Mouse (Mus musculus) midbrain, embryonic 16.5 days (tissue): ENCODE measurements around the gene Olfr666. TPM values are rescaled to one million over a fixed set of nuclear protein-coding genes. Genes with fewer than 3 reads are reported as not detected.
"Not testable (repeated sequence)": the region's sequence is repeated elsewhere in the genome, so short reads cannot be mapped to it uniquely, and the experiment has no call there.

ENCODE experiments used
- ATAC-seq: fragments of 200-750 bp; cut with Nextera tagmentation; 2 replicates; pipeline ENCODE4 v1.8.0; 2017; ENCODE audit warnings: moderate TSS enrichment
- H3K27ac ChIP-seq: fragments of 300-500 bp; sonication (generic); 2 replicates; pipeline ENCODE4 v1.5.1; 2014; ENCODE audit warnings: mild to moderate bottlenecking, low read length, mixed read lengths
- H3K27me3 ChIP-seq: fragments of 300-500 bp; sonication (generic); 2 replicates; pipeline ENCODE4 v1.6.1; 2014; ENCODE audit warnings: low read depth, low read length, mixed read lengths; ENCODE audit not compliant: control insufficient read depth, insufficient read depth
- H3K36me3 ChIP-seq: fragments of 300-500 bp; sonication (generic); 2 replicates; pipeline ENCODE4 v1.6.1; 2014; ENCODE audit warnings: mild to moderate bottlenecking, low read length, moderate library complexity, mixed read lengths; ENCODE audit not compliant: control insufficient read depth, insufficient read depth
- H3K4me1 ChIP-seq: fragments of 300-500 bp; sonication (generic); 2 replicates; pipeline ENCODE4 v1.6.1; 2014; ENCODE audit warnings: mild to moderate bottlenecking, low read length, mixed read lengths; ENCODE audit not compliant: control insufficient read depth, insufficient read depth
- H3K4me2 ChIP-seq: fragments of 300-500 bp; sonication (generic); 2 replicates; pipeline ENCODE4 v1.6.1; 2014; ENCODE audit warnings: mild to moderate bottlenecking, low read length, mixed read lengths
- H3K4me3 ChIP-seq: fragments of 300-500 bp; sonication (generic); 2 replicates; pipeline ENCODE4 v1.5.1; 2014; ENCODE audit warnings: low read depth, mild to moderate bottlenecking, low read length, moderate library complexity, mixed read lengths
- H3K9ac ChIP-seq: fragments of 300-500 bp; sonication (generic); 2 replicates; pipeline ENCODE4 v1.6.1; 2014; ENCODE audit warnings: low read depth, low read length, mixed read lengths
- H3K9me3 ChIP-seq: fragments of 300-500 bp; sonication (generic); replicated peaks from 2 replicates; pipeline ENCODE4 v1.6.1; 2014; ENCODE audit warnings: mild to moderate bottlenecking, low read length, mixed read lengths; ENCODE audit not compliant: control insufficient read depth, poor library complexity, severe bottlenecking
- WGBS: fragments of 180-500 bp; shearing (Covaris S2); extraction: QIAGEN DNeasy Blood & Tissue Kit; methylation state at CpG from one replicate; pipeline ENCODE4 v1.1.7; 2014; 5-methylcytosine and 5-hydroxymethylcytosine counted together
- polyA plus RNA-seq: library from polyadenylated mRNA; unstranded; fragments of >200 nt; fragmentation: Nextera tagmentation; extraction: Ambion mirVana; gene quantifications from 2 replicates; pipeline ENCODE4 v1.2.1, GENCODE M21; 2015

Gene Olfr666
- polyA plus RNA-seq, 1 experiment from 2014 or later, result not detected

DNA sequence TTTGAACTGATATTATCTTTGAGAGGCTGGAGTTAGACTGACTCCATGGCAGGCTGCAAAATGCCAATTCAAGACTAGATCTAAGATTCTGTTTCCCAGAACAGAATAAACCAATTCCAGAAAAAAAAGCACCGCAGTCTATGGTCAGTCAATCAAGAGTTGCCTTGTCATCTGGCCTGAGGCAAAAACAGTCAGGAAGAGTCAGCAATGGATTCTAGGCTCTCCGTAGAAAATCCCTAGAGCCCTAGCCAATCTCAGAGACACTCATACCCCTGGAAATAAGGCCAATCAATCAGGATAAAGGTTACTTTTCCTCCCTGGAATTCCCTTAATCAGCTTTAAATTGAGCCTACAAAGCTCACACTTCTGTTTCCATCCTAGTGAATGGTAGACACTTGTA lies 44.2 kb downstream of the Olfr666 start:
- H3K4me3 ChIP-seq, ATAC-seq, H3K4me2 ChIP-seq, H3K36me3 ChIP-seq, H3K27ac ChIP-seq, H3K9ac ChIP-seq, H3K4me1 ChIP-seq, H3K9me3 ChIP-seq, H3K27me3 ChIP-seq: not testable (repeated sequence)
- 62% methylated on average over 2 of the region's 2 CpGs for WGBS

DNA sequence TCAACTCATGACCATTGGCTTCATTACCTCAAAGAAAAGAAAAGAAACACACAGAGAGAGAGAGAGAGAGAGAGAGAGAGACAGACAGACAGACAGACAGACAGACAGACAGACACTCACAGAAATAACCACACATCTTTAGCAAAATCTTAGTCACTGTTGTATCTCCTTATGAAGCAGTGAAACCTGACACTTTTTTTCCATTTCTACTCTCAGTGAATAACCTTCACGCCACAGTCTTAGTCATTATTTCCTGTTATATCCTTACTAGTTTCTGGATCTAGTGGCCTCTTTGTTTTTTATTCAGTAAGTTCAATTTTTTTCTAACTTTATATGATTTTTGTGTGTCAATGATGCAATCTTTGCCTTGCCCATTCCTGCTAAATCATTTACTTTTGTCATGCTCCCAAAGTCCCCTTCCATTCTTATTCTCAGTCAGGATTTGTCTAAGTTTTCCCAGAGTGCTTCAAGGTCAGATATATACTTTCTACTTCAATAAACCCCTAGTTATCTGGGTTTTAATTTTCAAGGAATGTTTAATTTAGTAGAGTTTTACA lies 51.9 kb downstream of the Olfr666 start:
- Histone ChIP-seq H3K4me1 (no peaks in the 10 kb centered on the region), H3K27ac (no peak overlapping the region), H3K27me3 (no peaks in the 10 kb centered on the region), H3K9ac (no peak overlapping the region), H3K36me3 (no peaks in the 10 kb centered on the region), H3K4me3 (no peak overlapping the region), H3K4me2 (no peak overlapping the region), H3K9me3 (no peaks in the 10 kb centered on the region)
- 92% methylated on average over 1 of the region's 1 CpGs for WGBS
- ATAC-seq, result no peak

DNA sequence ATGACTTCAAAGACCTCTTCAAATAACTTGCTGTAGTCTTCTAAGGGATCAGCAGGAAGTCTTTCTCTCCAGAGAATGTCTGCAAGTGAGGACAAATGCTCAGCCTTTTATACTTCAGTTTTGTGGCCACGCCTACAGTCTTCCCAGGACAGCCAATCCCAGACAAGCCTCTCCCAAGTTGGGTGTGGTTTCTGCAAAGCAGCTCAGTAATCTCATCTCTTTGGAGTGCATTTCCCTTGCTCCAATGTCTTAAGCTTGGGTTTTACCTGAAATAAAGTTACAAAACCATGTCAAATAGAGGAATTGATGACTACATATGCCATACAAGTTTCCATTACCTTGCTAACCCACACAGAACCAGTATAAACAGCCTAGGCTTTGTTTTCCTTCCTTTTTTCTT lies 53.2 kb downstream of the Olfr666 start, which contains the start of gene Usp17lb:
TSS of gene Usp17lb (minus strand) at position 101 of the 400 bp plus-strand sequence.
- no peak within 1 kb of the TSS for H3K4me3 ChIP-seq
- no peak within 1 kb of the TSS for H3K9ac ChIP-seq
- H3K36me3 ChIP-seq, result no peaks in the 10 kb centered on the region
- no peaks in the 10 kb centered on the region for H3K4me1 ChIP-seq
- no peaks in the 10 kb centered on the region for H3K27me3 ChIP-seq
- no peak within 1 kb of the TSS for H3K4me2 ChIP-seq
- ATAC-seq, result no peak
- no peaks in the 10 kb centered on the region for H3K9me3 ChIP-seq
- no peak within 1 kb of the TSS for H3K27ac ChIP-seq
- WGBS, result 60% methylated on average over 1 of the region's 1 CpGs

Other genes with a start within 250 kb of the Olfr666 start
- gene Olfr658, start 248.6 kb downstream of the Olfr666 start, polyA plus RNA-seq, result 0.10 and 0.16 TPM in 2 replicates
- gene Olfr659, start 229.2 kb downstream of the Olfr666 start, polyA plus RNA-seq, result not detected in 2 replicates
- not detected in 2 replicates for gene Olfr661, start 209.5 kb downstream of the Olfr666 start, polyA plus RNA-seq
- gene Usp17le, start 118.5 kb downstream of the Olfr666 start, polyA plus RNA-seq, result not detected in 2 replicates
- not detected in 2 replicates for gene Usp17lb, start 53.3 kb downstream of the Olfr666 start, polyA plus RNA-seq
- not detected in 2 replicates for gene Usp17la, start 38.9 kb downstream of the Olfr666 start, polyA plus RNA-seq
- gene Olfr665, start 17.9 kb downstream of the Olfr666 start, polyA plus RNA-seq, result not detected in 2 replicates
- not detected in 2 replicates for gene Olfr667, start 25.5 kb upstream of the Olfr666 start, polyA plus RNA-seq
- gene Olfr668, start 32.1 kb upstream of the Olfr666 start, polyA plus RNA-seq, result not detected in 2 replicates
- gene Olfr669, start 38.3 kb upstream of the Olfr666 start, polyA plus RNA-seq, result not detected in 2 replicates
- not detected in 2 replicates for gene Olfr670, start 66.7 kb upstream of the Olfr666 start, polyA plus RNA-seq
- not detected in 2 replicates for gene Olfr671, start 83.2 kb upstream of the Olfr666 start, polyA plus RNA-seq
- gene Olfr672, start 106.1 kb upstream of the Olfr666 start, polyA plus RNA-seq, result not detected in 2 replicates
- gene Olfr675, start 132.5 kb upstream of the Olfr666 start, polyA plus RNA-seq, result not detected in 2 replicates
- not detected in 2 replicates for gene Olfr676, start 136.7 kb upstream of the Olfr666 start, polyA plus RNA-seq
- gene Olfr677, start 155.4 kb upstream of the Olfr666 start, polyA plus RNA-seq, result not detected in 2 replicates
- not detected in 2 replicates for gene Olfr678, start 168.5 kb upstream of the Olfr666 start, polyA plus RNA-seq
- gene Olfr679, start 185.3 kb upstream of the Olfr666 start, polyA plus RNA-seq, result not detected in 2 replicates
- not detected in 2 replicates for gene Olfr680-ps1, start 196.9 kb upstream of the Olfr666 start, polyA plus RNA-seq
- gene Olfr681, start 220.9 kb upstream of the Olfr666 start, polyA plus RNA-seq, result not detected in 2 replicates